Mouse (Mus musculus): ENCODE measurements around the gene Tmem160. TPM values are rescaled to one million over a fixed set of nuclear protein-coding genes. Genes with fewer than 3 reads are reported as not detected.

The Tmem160 gene
- total and polyA plus RNA-seq, 2 experiments from 2014 or later, result 43.1 to 108 TPM

DNA sequence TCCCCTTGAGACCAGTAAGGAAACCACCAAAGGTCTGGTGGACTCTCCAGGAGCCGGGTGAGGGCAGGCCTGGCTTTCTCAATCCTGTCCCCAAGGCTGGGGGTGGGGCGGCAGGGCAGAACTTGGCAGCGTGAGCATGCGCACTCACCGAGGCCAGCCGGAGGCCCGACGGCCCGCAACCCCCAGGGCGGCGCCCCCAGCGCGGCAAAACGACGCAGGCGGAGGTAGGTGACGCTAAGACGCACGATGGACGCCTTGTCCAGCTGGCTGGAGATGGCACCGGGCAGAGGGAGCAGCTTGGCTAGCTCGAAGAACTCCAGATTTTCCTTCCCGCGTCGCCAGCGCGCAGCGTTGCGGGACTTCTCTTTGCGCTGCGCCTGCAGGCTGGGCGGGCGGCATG is 21.9 kb downstream of the Tmem160 start:
- 6% methylated on average over 32 of the region's 33 CpGs for WGBS
- DNase-seq (ENCODE audit: low spot score), result no peak
- no peak for TF ChIP-seq CTCF (IDR thresholded peaks at IDR 0.05)
- H3K4me3 ChIP-seq (ENCODE audit: low read depth, low read length), result 0 out of 2 replicates have a peak overlapping the region, but pooled peaks have one; percentile 16
- no peaks in the 10 kb centered on the region for H3K36me3 ChIP-seq (ENCODE audit: insufficient read depth, low read length)
- no peak for ATAC-seq (ENCODE audit: low FRiP score)
- H3K27me3 ChIP-seq (ENCODE audit: insufficient read depth, low read length), result peaks cover 51% of the 10 kb centered on the region
- H3K9ac ChIP-seq (replicated peaks; ENCODE audit: low read length, poor library complexity, severe bottlenecking), result no peak overlapping the region
- H3K9me3 ChIP-seq (ENCODE audit: low read length), result no peaks in the 10 kb centered on the region
- H3K4me2 ChIP-seq (ENCODE audit: low read depth, low read length, poor library complexity, severe bottlenecking), result peak overlapping the region; percentile 29
- no peak overlapping the region for H3K27ac ChIP-seq (ENCODE audit: low read depth, low read length)
- H3K4me1 ChIP-seq (ENCODE audit: insufficient read depth, low read length), result 0 out of 2 replicates have a peak, but pooled peaks cover 11% of the 10 kb centered on the region

DNA sequence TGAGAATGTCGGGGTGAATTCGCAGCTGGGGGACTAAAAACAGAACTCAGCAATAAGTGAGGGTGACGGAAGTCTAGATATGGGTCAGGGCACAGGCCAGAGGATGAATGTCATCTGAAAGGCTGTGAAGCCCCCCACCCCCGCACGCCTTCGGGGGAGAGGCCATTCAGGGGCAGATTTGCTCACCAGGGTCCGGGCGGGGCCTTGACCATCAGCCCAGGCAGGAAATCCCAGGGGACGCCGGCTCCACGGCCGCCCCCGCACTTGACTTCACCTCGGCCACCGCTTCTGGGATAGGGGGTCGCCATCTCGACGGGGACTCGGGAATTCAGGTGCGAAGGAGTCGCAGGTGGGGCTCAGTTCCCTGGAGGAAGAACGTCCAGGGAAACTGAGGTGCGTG is 22.7 kb downstream of the Tmem160 start:
- Histone ChIP-seq H3K36me3 (ENCODE audit: insufficient read depth, low read length) (no peaks in the 10 kb centered on the region), H3K9ac (replicated peaks; ENCODE audit: low read length, poor library complexity, severe bottlenecking) (no peak overlapping the region), H3K4me2 (ENCODE audit: low read depth, low read length, poor library complexity, severe bottlenecking) (peak overlapping the region; percentile 68), H3K27ac (ENCODE audit: low read depth, low read length) (no peak overlapping the region), H3K4me1 (ENCODE audit: insufficient read depth, low read length) (0 out of 2 replicates have a peak, but pooled peaks cover 11% of the 10 kb centered on the region), H3K9me3 (ENCODE audit: low read length) (no peaks in the 10 kb centered on the region), H3K27me3 (ENCODE audit: insufficient read depth, low read length) (peaks cover 51% of the 10 kb centered on the region), H3K4me3 (ENCODE audit: low read depth, low read length) (peak overlapping the region; percentile 36)
- no peak for TF ChIP-seq CTCF (IDR thresholded peaks at IDR 0.05)
- DNase-seq (ENCODE audit: low spot score) (no peak), ATAC-seq (ENCODE audit: low FRiP score) (no peak)
- 3% methylated on average over 14 of the region's 23 CpGs for WGBS

DNA sequence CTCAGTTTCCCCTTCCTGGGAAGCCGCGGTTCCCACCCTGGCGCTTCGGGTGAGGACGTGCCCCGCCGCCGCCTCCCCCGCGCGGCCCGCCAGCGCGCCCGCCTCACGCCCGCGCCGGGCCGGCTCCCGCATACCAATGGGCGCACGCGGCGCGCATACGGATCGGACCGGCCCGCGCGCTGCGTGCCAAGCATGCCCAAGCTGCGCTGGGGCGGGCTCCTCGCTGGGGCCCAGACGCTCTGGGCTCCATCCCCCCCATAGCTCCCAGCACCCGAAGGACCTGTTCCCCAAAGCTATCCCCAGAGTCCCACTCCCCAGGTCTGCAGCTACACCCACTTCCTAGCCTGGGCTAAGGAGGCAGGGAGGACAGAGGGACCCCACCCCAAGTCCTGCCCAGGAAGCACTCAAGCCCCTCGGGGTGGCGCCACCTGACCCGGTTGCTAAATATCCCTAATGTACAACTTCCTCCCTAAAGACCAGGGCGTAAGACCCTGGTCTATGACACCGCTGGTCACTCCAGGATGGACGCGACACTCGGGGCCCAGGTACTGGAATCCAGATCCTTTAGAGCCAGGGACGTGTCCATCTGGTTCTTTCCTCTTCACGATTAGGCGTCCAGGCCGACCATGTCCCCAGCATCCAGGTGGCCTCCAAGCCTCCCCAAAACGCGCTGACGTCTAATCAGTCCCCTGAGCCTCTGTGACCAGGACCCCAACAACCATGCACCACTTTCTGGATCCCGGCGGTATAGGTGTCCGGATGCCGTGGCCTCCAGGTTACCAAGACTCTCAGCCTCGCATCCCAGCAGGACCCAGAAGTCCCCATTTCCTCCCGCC is 23.4 kb downstream of the Tmem160 start:
- DNase-seq (ENCODE audit: low spot score) (no peak), ATAC-seq (ENCODE audit: low FRiP score) (peak; percentile 36)
- no peaks in the 10 kb centered on the region for H3K36me3 ChIP-seq (ENCODE audit: insufficient read depth, low read length)
- peak overlapping the region; percentile 44; the same call in 1 of the 2 replicates for H3K9ac ChIP-seq (replicated peaks; ENCODE audit: low read length, poor library complexity, severe bottlenecking)
- no peak overlapping the region for H3K27ac ChIP-seq (ENCODE audit: low read depth, low read length)
- 0 out of 2 replicates have a peak, but pooled peaks cover 11% of the 10 kb centered on the region for H3K4me1 ChIP-seq (ENCODE audit: insufficient read depth, low read length)
- peaks cover 51% of the 10 kb centered on the region for H3K27me3 ChIP-seq (ENCODE audit: insufficient read depth, low read length)
- peak overlapping the region; percentile 36 for H3K4me3 ChIP-seq (ENCODE audit: low read depth, low read length)
- WGBS, result 3% methylated on average over 32 of the region's 59 CpGs
- H3K4me2 ChIP-seq (ENCODE audit: low read depth, low read length, poor library complexity, severe bottlenecking), result peak overlapping the region; percentile 68
- no peaks in the 10 kb centered on the region for H3K9me3 ChIP-seq (ENCODE audit: low read length)
- TF ChIP-seq CTCF (IDR thresholded peaks at IDR 0.05), result no peak

DNA sequence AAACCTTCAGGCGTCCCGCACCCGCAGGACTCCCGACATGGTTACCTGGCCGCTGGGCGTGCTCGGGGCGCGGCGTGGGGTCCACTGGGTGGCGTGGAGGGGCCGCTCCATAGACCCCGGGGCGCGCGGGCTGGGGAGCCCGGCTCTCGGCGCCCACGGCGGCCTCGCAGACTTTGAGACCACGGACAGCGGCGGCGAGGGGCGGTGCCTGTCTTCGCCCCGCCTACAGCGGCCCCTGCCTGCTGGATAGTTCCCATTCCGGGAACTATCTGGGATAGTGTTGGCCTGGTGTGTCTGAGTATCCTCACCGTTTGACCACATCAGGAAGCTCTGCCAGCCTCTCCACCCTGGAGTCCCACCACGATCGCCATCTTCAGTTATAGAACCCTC is 24.0 kb downstream of the Tmem160 start:
- Histone ChIP-seq H3K9ac (replicated peaks; ENCODE audit: low read length, poor library complexity, severe bottlenecking) (peak overlapping the region; percentile 44; the same call in 1 of the 2 replicates), H3K27ac (ENCODE audit: low read depth, low read length) (no peak overlapping the region), H3K27me3 (ENCODE audit: insufficient read depth, low read length) (peaks cover 51% of the 10 kb centered on the region), H3K4me2 (ENCODE audit: low read depth, low read length, poor library complexity, severe bottlenecking) (peak overlapping the region; percentile 68), H3K36me3 (ENCODE audit: insufficient read depth, low read length) (no peaks in the 10 kb centered on the region), H3K9me3 (ENCODE audit: low read length) (no peaks in the 10 kb centered on the region), H3K4me3 (ENCODE audit: low read depth, low read length) (peak overlapping the region; percentile 36), H3K4me1 (ENCODE audit: insufficient read depth, low read length) (0 out of 2 replicates have a peak, but pooled peaks cover 11% of the 10 kb centered on the region)
- 1% methylated on average over 26 of the region's 34 CpGs for WGBS
- no peak for TF ChIP-seq CTCF (IDR thresholded peaks at IDR 0.05)
- ATAC-seq (ENCODE audit: low FRiP score) (0 out of 2 replicates have a peak, but pooled peaks have one; percentile 21), DNase-seq (ENCODE audit: low spot score) (no peak)

DNA sequence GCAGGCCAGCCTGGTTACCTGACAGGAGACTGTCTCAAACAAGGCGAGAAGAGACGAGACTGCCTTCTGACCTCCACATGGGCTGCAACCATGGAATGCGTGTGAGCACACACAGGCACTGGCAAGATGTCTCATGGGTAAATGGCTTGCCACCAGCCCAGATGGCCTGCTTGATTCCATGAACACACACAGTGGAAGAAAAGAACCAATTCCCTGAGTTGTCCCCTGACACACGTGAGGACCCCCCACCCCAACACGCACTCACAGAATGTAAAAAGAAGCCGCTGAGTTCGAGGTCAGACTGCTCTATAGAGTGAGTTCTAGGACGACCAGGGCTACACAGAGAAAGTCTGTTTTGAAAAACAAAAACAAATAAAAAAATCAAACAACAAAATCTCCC is 25.0 kb downstream of the Tmem160 start, which contains the start of gene Npas1:
Gene Npas1, minus strand, starts transcription at position 101 of the 400 bp plus-strand sequence.
- no peak within 1 kb of the TSS for H3K27ac ChIP-seq (ENCODE audit: low read depth, low read length)
- H3K27me3 ChIP-seq (ENCODE audit: insufficient read depth, low read length), result peaks cover 45% of the 10 kb centered on the region
- peak within 1 kb of the TSS; percentile 36 for H3K4me3 ChIP-seq (ENCODE audit: low read depth, low read length)
- 0 out of 2 replicates have a peak, but pooled peaks cover 11% of the 10 kb centered on the region for H3K4me1 ChIP-seq (ENCODE audit: insufficient read depth, low read length)
- no peak for TF ChIP-seq CTCF (IDR thresholded peaks at IDR 0.05)
- WGBS, result 91% methylated on average over 8 of the region's 8 CpGs
- no peak for DNase-seq (ENCODE audit: low spot score)
- ATAC-seq (ENCODE audit: low FRiP score), result no peak
- H3K9ac ChIP-seq (replicated peaks; ENCODE audit: low read length, poor library complexity, severe bottlenecking), result peak within 1 kb of the TSS; percentile 44; the same call in 1 of the 2 replicates
- no peaks in the 10 kb centered on the region for H3K36me3 ChIP-seq (ENCODE audit: insufficient read depth, low read length)
- peak within 1 kb of the TSS; percentile 68 for H3K4me2 ChIP-seq (ENCODE audit: low read depth, low read length, poor library complexity, severe bottlenecking)
- H3K9me3 ChIP-seq (ENCODE audit: low read length), result no peaks in the 10 kb centered on the region

DNA sequence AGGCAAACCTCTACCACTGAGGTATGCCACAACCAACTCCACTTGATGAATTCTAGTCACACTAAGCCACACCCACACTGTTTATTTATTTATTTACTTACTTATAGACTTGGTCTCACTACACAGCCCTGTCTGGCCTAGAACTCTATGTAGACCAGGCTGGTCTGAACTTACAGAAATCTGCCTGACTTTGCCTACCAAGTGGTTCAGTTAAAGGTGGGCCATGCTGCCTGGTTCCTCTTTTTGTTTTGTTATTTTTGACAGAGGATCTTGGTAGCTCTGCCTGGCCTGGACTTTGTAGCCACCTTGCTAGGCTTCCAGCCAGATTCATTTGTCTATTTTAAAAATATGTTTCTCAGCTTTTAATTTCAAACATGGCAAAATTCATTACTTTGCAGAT is 36.2 kb downstream of the Tmem160 start:
- no peak for TF ChIP-seq CTCF (IDR thresholded peaks at IDR 0.05)

More for the DNA sequence above, 36.2 kb downstream of the Tmem160 start:
- no peaks in the 10 kb centered on the region for H3K27me3 ChIP-seq (ENCODE audit: insufficient read depth, low read length)
- H3K4me2 ChIP-seq (ENCODE audit: low read depth, low read length, poor library complexity, severe bottlenecking), result no peak overlapping the region
- H3K4me1 ChIP-seq (ENCODE audit: insufficient read depth, low read length), result no peaks in the 10 kb centered on the region
- H3K36me3 ChIP-seq (ENCODE audit: insufficient read depth, low read length), result no peaks in the 10 kb centered on the region
- H3K27ac ChIP-seq (ENCODE audit: low read depth, low read length), result no peak overlapping the region
- H3K4me3 ChIP-seq (ENCODE audit: low read depth, low read length), result no peak overlapping the region
- H3K9ac ChIP-seq (replicated peaks; ENCODE audit: low read length, poor library complexity, severe bottlenecking), result no peak overlapping the region
- DNase-seq (ENCODE audit: low spot score) (no peak), ATAC-seq (ENCODE audit: low FRiP score) (no peak)
- no peaks in the 10 kb centered on the region for H3K9me3 ChIP-seq (ENCODE audit: low read length)

All from midbrain, postnatal 0 days (tissue).